18 mouse cellular contexts compared by ENCODE assay signal in genomic region chr5:139398786-139399185, GRCm38 (mm10). TPM values are rescaled to one million over a fixed set of nuclear protein-coding genes. Genes with fewer than 3 reads are reported as not detected.
A peak's percentile ranks its signal among the peaks of the same experiment; 100 is the strongest.
DNase-seq lines count a peak whose midpoint lies in the region; ATAC-seq lines count a peak whose summit lies in the region.
"Had no signal": no experiment of that assay in that cellular context is flagged by ENCODE, and none has a peak within 500 bp of the region (broad histone marks: within the 10 kb centered on the region; RNA-seq: fewer than 3 reads in every experiment).

No protein-coding gene starts in this region.

- H3K27me3 ChIP-seq in heart, embryonic 13.5 days (replicated peaks), result 0 out of 2 replicates have a peak, but pooled peaks cover 2% of the 10 kb centered on the region
- H3K27me3 ChIP-seq in limb, embryonic 12.5 days, result no peaks in the 10 kb centered on the region
- no peaks in the 10 kb centered on the region for H3K27me3 ChIP-seq in limb, embryonic 10.5 days (ENCODE audit: low read depth, poor library complexity, severe bottlenecking)
- no peaks in the 10 kb centered on the region for H3K27me3 ChIP-seq in midbrain, embryonic 11.5 days (ENCODE audit: control insufficient read depth, insufficient read depth, low read length)
- H3K27me3 ChIP-seq in midbrain, embryonic 14.5 days (ENCODE audit: control insufficient read depth, insufficient read depth, low read length), result no peaks in the 10 kb centered on the region
- H3K27me3 ChIP-seq: forebrain, embryonic 12.5 days; hindbrain, embryonic 15.5 days; neural tube, embryonic 12.5 days; stomach, embryonic 15.5 days had no signal

- H3K4me1 ChIP-seq in heart, embryonic 13.5 days, result peaks cover 27% of the 10 kb centered on the region
- peaks cover 15% of the 10 kb centered on the region for H3K4me1 ChIP-seq in limb, embryonic 12.5 days (replicated peaks)
- peaks cover 21% of the 10 kb centered on the region for H3K4me1 ChIP-seq in limb, embryonic 10.5 days
- no peaks in the 10 kb centered on the region for H3K4me1 ChIP-seq in midbrain, embryonic 11.5 days (ENCODE audit: control insufficient read depth, insufficient read depth, low read length)
- H3K4me1 ChIP-seq in midbrain, embryonic 14.5 days (ENCODE audit: control insufficient read depth, insufficient read depth, low read length), result no peaks in the 10 kb centered on the region
- H3K4me1 ChIP-seq: neural tube, embryonic 12.5 days; stomach, embryonic 15.5 days had no signal

- peak overlapping the region; percentile 9; the same call in 1 of the 2 replicates for H3K4me2 ChIP-seq in heart, embryonic 13.5 days
- H3K4me2 ChIP-seq in limb, embryonic 12.5 days, result no peak overlapping the region
- H3K4me2 ChIP-seq in midbrain, embryonic 11.5 days, result no peak overlapping the region
- no peak overlapping the region for H3K4me2 ChIP-seq in midbrain, embryonic 14.5 days (ENCODE audit: low read length)
- H3K4me2 ChIP-seq: forebrain, embryonic 12.5 days; hindbrain, embryonic 15.5 days; neural tube, embryonic 12.5 days; stomach, embryonic 15.5 days had no signal

- H3K27ac ChIP-seq in heart, embryonic 13.5 days (replicated peaks), result no peak overlapping the region
- H3K27ac ChIP-seq in limb, embryonic 12.5 days, result peak overlapping the region; percentile 13; the same call in 1 of the 2 replicates
- no peak overlapping the region for H3K27ac ChIP-seq in limb, embryonic 10.5 days
- no peak overlapping the region for H3K27ac ChIP-seq in midbrain, embryonic 11.5 days (ENCODE audit: low read depth, low read length)
- no peak overlapping the region for H3K27ac ChIP-seq in midbrain, embryonic 14.5 days (replicated peaks; ENCODE audit: low read depth, low read length)
- H3K27ac ChIP-seq: forebrain, embryonic 12.5 days; hindbrain, embryonic 15.5 days; neural tube, embryonic 12.5 days; stomach, embryonic 15.5 days had no signal

- no peak for ATAC-seq in heart, embryonic 13.5 days (ENCODE audit: extremely low read depth, insufficient number of reproducible peaks, low FRiP score, low TSS enrichment)
- no peak for ATAC-seq in limb, embryonic 12.5 days (ENCODE audit: insufficient number of reproducible peaks, insufficient read depth, low FRiP score, low TSS enrichment, low read depth)
- peak; percentile 24; the same call in 1 of the 2 replicates for ATAC-seq in midbrain, embryonic 11.5 days (ENCODE audit: low FRiP score)
- ATAC-seq in midbrain, embryonic 14.5 days (ENCODE audit: low FRiP score, low TSS enrichment), result no peak

- H3K36me3 ChIP-seq in heart, embryonic 13.5 days, result peaks cover 7% of the 10 kb centered on the region
- no peaks in the 10 kb centered on the region for H3K36me3 ChIP-seq in limb, embryonic 12.5 days
- no peaks in the 10 kb centered on the region for H3K36me3 ChIP-seq in limb, embryonic 10.5 days
- no peaks in the 10 kb centered on the region for H3K36me3 ChIP-seq in midbrain, embryonic 11.5 days (ENCODE audit: control insufficient read depth, insufficient read depth, low read length)
- no peaks in the 10 kb centered on the region for H3K36me3 ChIP-seq in midbrain, embryonic 14.5 days (ENCODE audit: control insufficient read depth, insufficient read depth, low read length)
- H3K36me3 ChIP-seq: forebrain, embryonic 12.5 days; hindbrain, embryonic 15.5 days; neural tube, embryonic 12.5 days; stomach, embryonic 15.5 days had no signal

- peak; percentile 73 to 75 for DNase-seq in cerebellum, postnatal 10 days
- no peak for DNase-seq in cerebellum, postnatal 25 days
- DNase-seq in heart, adult 9 months (ENCODE audit: low spot score in 2 of 2), result no peak
- no peak for DNase-seq in limb, embryonic 10.5 days (ENCODE audit: low spot score)
- no peak for DNase-seq in midbrain, embryonic 11.5 days (ENCODE audit: low spot score, missing footprints)
- DNase-seq in midbrain, embryonic 14.5 days, result no peak

- WGBS in heart, embryonic 13.5 days, result 71% methylated on average over 5 of the region's 5 CpGs
- WGBS in limb, embryonic 12.5 days, result 77% methylated on average over 5 of the region's 5 CpGs
- WGBS in limb, embryonic 10.5 days, result 85% methylated on average over 5 of the region's 5 CpGs
- WGBS in midbrain, embryonic 11.5 days, result 85% methylated on average over 5 of the region's 5 CpGs
- 87% methylated on average over 5 of the region's 5 CpGs for WGBS in midbrain, embryonic 14.5 days

- H3K4me3 ChIP-seq in heart, embryonic 13.5 days, result no peak overlapping the region
- no peak overlapping the region for H3K4me3 ChIP-seq in limb, embryonic 12.5 days (replicated peaks)
- no peak overlapping the region for H3K4me3 ChIP-seq in limb, embryonic 10.5 days
- H3K4me3 ChIP-seq in midbrain, embryonic 11.5 days (ENCODE audit: low read depth, low read length), result no peak overlapping the region
- no peak overlapping the region for H3K4me3 ChIP-seq in midbrain, embryonic 14.5 days (replicated peaks; ENCODE audit: low read depth, low read length)
- H3K4me3 ChIP-seq: forebrain, embryonic 12.5 days; hindbrain, embryonic 15.5 days; neural tube, embryonic 12.5 days; stomach, embryonic 15.5 days had no signal

- 0 out of 2 replicates have a peak overlapping the region, but pooled peaks have one; percentile 30 for H3K9ac ChIP-seq in heart, embryonic 13.5 days
- H3K9ac ChIP-seq in limb, embryonic 12.5 days (replicated peaks), result no peak overlapping the region
- no peak overlapping the region for H3K9ac ChIP-seq in midbrain, embryonic 11.5 days (ENCODE audit: low read length)
- H3K9ac ChIP-seq in midbrain, embryonic 14.5 days (replicated peaks; ENCODE audit: low read length), result no peak overlapping the region
- H3K9ac ChIP-seq: forebrain, embryonic 12.5 days; hindbrain, embryonic 15.5 days; neural tube, embryonic 12.5 days; stomach, embryonic 15.5 days had no signal

- H3K9me3 ChIP-seq in heart, embryonic 13.5 days, result no peaks in the 10 kb centered on the region
- no peaks in the 10 kb centered on the region for H3K9me3 ChIP-seq in limb, embryonic 12.5 days
- no peaks in the 10 kb centered on the region for H3K9me3 ChIP-seq in limb, embryonic 10.5 days (replicated peaks)
- H3K9me3 ChIP-seq in midbrain, embryonic 11.5 days (ENCODE audit: control insufficient read depth, low read length), result no peaks in the 10 kb centered on the region
- no peaks in the 10 kb centered on the region for H3K9me3 ChIP-seq in midbrain, embryonic 14.5 days (ENCODE audit: control insufficient read depth, low read length)
- H3K9me3 ChIP-seq: forebrain, embryonic 12.5 days; G1E; hindbrain, embryonic 15.5 days; neural tube, embryonic 12.5 days; stomach, embryonic 15.5 days had no signal

RNA-seq across cellular contexts. Expression of gene C130050O18Rik, which starts 6.3 kb away (rescaled TPM):
- 0.24 and 0.34 TPM in 2 replicates for polyA plus RNA-seq in heart, embryonic 13.5 days (2015; fragmentation: Nextera tagmentation; extraction: Ambion mirVana)
- 1.5 and 1.7 TPM in 2 replicates for polyA plus RNA-seq in limb, embryonic 12.5 days (2016; fragmentation: Nextera tagmentation; extraction: Ambion mirVana)
- polyA plus RNA-seq in limb, embryonic 10.5 days (2016; fragmentation: Nextera tagmentation; extraction: Ambion mirVana), result 0.16 and 0.56 TPM in 2 replicates
- 0.12 and 0.29 TPM in 2 replicates for polyA plus RNA-seq in midbrain, embryonic 11.5 days (2014; fragmentation: Nextera tagmentation; extraction: Ambion mirVana)
- polyA plus RNA-seq in midbrain, embryonic 14.5 days (2014; fragmentation: Nextera tagmentation; extraction: Ambion mirVana), result 0.29 and 0.58 TPM in 2 replicates
- polyA plus RNA-seq: CD4-positive, CD25-positive, alpha-beta regulatory T cell, adult 4 months had no signal

RNA-seq across cellular contexts. Expression of gene Gpr146, which starts 21.3 kb away (rescaled TPM):
- 7.0 and 8.8 TPM in 2 replicates for polyA plus RNA-seq in heart, embryonic 13.5 days (2015; fragmentation: Nextera tagmentation; extraction: Ambion mirVana)
- polyA plus RNA-seq in limb, embryonic 12.5 days (2016; fragmentation: Nextera tagmentation; extraction: Ambion mirVana), result 1.7 and 2.3 TPM in 2 replicates
- polyA plus RNA-seq in limb, embryonic 10.5 days (2016; fragmentation: Nextera tagmentation; extraction: Ambion mirVana), result 2.2 and 2.3 TPM in 2 replicates
- 1.5 and 2.7 TPM in 2 replicates for polyA plus RNA-seq in midbrain, embryonic 11.5 days (2014; fragmentation: Nextera tagmentation; extraction: Ambion mirVana)
- 1.2 and 1.8 TPM in 2 replicates for polyA plus RNA-seq in midbrain, embryonic 14.5 days (2014; fragmentation: Nextera tagmentation; extraction: Ambion mirVana)

RNA-seq across cellular contexts. Expression of gene Gper1, which starts 24.2 kb away (rescaled TPM):
- polyA plus RNA-seq in heart, embryonic 13.5 days (2015; fragmentation: Nextera tagmentation; extraction: Ambion mirVana), result 0.90 and 1.2 TPM in 2 replicates
- polyA plus RNA-seq in limb, embryonic 12.5 days (2016; fragmentation: Nextera tagmentation; extraction: Ambion mirVana), result 1.7 and 1.9 TPM in 2 replicates
- 0.19 and 0.39 TPM in 2 replicates for polyA plus RNA-seq in limb, embryonic 10.5 days (2016; fragmentation: Nextera tagmentation; extraction: Ambion mirVana)
- 1.9 and 2.5 TPM in 2 replicates for polyA plus RNA-seq in midbrain, embryonic 11.5 days (2014; fragmentation: Nextera tagmentation; extraction: Ambion mirVana)
- 9.2 and 9.6 TPM in 2 replicates for polyA plus RNA-seq in midbrain, embryonic 14.5 days (2014; fragmentation: Nextera tagmentation; extraction: Ambion mirVana)
- polyA plus RNA-seq: CD4-positive, CD25-positive, alpha-beta regulatory T cell, adult 4 months; G1E; macrophage had no signal

RNA-seq across cellular contexts. Expression of gene Cyp2w1, which starts 46.4 kb away (rescaled TPM):
- polyA plus RNA-seq in heart, embryonic 13.5 days (2015; fragmentation: Nextera tagmentation; extraction: Ambion mirVana), result not detected in 2 replicates
- polyA plus RNA-seq in limb, embryonic 12.5 days (2016; fragmentation: Nextera tagmentation; extraction: Ambion mirVana), result 0.90 and 1.0 TPM in 2 replicates
- not detected in 2 replicates for polyA plus RNA-seq in limb, embryonic 10.5 days (2016; fragmentation: Nextera tagmentation; extraction: Ambion mirVana)
- polyA plus RNA-seq in midbrain, embryonic 11.5 days (2014; fragmentation: Nextera tagmentation; extraction: Ambion mirVana), result not detected in 2 replicates
- polyA plus RNA-seq in midbrain, embryonic 14.5 days (2014; fragmentation: Nextera tagmentation; extraction: Ambion mirVana), result not detected in 2 replicates
- polyA plus RNA-seq: CD4-positive, CD25-positive, alpha-beta regulatory T cell, adult 4 months; cerebellum, adult 2 months; G1E; hindbrain, embryonic 15.5 days; macrophage; neural tube, embryonic 12.5 days; spleen, adult 2 months; urinary bladder, adult 2 months had no signal

RNA-seq across cellular contexts. Expression of gene Cox19, which starts 47.6 kb away (rescaled TPM):
- 68.4 and 75.8 TPM in 2 replicates for polyA plus RNA-seq in heart, embryonic 13.5 days (2015; fragmentation: Nextera tagmentation; extraction: Ambion mirVana)
- 118 and 121 TPM in 2 replicates for polyA plus RNA-seq in limb, embryonic 12.5 days (2016; fragmentation: Nextera tagmentation; extraction: Ambion mirVana)
- 110 and 118 TPM in 2 replicates for polyA plus RNA-seq in limb, embryonic 10.5 days (2016; fragmentation: Nextera tagmentation; extraction: Ambion mirVana)
- polyA plus RNA-seq in midbrain, embryonic 11.5 days (2014; fragmentation: Nextera tagmentation; extraction: Ambion mirVana), result 124 and 133 TPM in 2 replicates
- polyA plus RNA-seq in midbrain, embryonic 14.5 days (2014; fragmentation: Nextera tagmentation; extraction: Ambion mirVana), result 129 and 130 TPM in 2 replicates

Comparison
In these comparisons a context has a peak if more than half of its experiments do, and no peak if none do; other contexts are left out.
1. DNase-seq: peak in cerebellum, postnatal 10 days (2 of 2); none in cerebellum, postnatal 25 days (0 of 2), heart, adult 9 months (0 of 2), limb, embryonic 10.5 days (single experiment), midbrain, embryonic 11.5 days (single experiment) and midbrain, embryonic 14.5 days (single experiment).